Mouse (Mus musculus): ENCODE results near the gene Prr15l. TPM values are rescaled to one million over a fixed set of nuclear protein-coding genes. Genes with fewer than 3 reads are reported as not detected.
A peak's percentile ranks its signal among the peaks of the same experiment; 100 is the strongest.

The Prr15l gene
- polyA plus RNA-seq, 1 experiment from 2014 or later: 0.97 TPM

DNA sequence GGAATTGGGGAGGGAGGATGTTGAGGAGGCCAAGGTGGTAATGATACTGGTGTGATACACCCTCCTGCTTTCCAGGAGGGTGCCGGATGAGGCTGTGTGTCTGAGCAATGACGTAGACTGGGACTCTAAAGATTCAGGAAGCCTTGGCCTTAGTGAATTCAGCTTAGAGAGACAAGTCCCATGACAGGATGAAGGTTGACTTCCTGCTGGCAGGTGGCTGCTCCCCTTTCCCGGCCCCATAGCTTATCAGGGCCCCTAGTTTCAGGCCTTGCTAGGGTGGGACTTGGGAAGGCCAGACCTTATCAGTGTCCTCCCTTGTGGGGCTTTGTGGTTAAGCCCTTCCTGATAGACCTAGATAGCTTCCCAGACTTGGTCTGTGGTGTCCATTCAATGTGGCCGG is 19.9 kb downstream of the Prr15l start:
- no peak overlapping the region for H3K9ac ChIP-seq (ENCODE audit: low read length)
- ATAC-seq (ENCODE audit: insufficient number of reproducible peaks, low FRiP score, low TSS enrichment, low read depth) (no peak), DNase-seq (ENCODE audit: low spot score) (no peak)
- WGBS: 89% methylated on average over 4 of the region's 4 CpGs
- H3K4me1 ChIP-seq (ENCODE audit: control insufficient read depth, insufficient read depth, low read length): peaks cover 9% of the 10 kb centered on the region
- H3K27me3 ChIP-seq (ENCODE audit: control insufficient read depth, insufficient read depth, low read length): no peaks in the 10 kb centered on the region
- H3K27ac ChIP-seq (replicated peaks; ENCODE audit: low read depth, low read length): no peak overlapping the region
- no peak overlapping the region for H3K4me2 ChIP-seq (ENCODE audit: low read depth, severe bottlenecking)
- no peaks in the 10 kb centered on the region for H3K9me3 ChIP-seq (ENCODE audit: control insufficient read depth, low read length)
- H3K36me3 ChIP-seq (ENCODE audit: control insufficient read depth, insufficient read depth, low read length): peaks cover 12% of the 10 kb centered on the region
- no peak overlapping the region for H3K4me3 ChIP-seq (ENCODE audit: low read depth, low read length)

DNA sequence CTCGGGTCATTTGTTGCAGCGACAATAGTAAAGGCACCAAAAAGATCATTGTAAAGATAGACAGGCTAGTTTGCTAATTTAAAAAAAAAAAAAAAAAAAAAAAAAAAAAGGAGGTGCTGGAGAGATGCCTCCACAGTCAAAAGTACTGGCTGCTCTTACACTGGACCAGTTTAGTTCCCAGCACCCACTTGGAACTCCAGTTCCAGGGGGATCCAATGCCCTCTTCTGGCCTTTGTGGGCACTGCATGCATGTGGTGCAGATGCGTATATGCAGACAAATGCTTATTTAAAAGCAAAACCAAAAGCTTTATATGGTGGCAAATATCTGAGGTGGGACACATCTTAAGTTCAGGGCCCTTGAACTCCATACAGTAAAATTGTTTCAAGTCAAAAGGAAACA is 22.9 kb downstream of the Prr15l start:
- WGBS: 94% methylated on average over 3 of the region's 3 CpGs
- DNase-seq (ENCODE audit: low spot score): no peak

DNA sequence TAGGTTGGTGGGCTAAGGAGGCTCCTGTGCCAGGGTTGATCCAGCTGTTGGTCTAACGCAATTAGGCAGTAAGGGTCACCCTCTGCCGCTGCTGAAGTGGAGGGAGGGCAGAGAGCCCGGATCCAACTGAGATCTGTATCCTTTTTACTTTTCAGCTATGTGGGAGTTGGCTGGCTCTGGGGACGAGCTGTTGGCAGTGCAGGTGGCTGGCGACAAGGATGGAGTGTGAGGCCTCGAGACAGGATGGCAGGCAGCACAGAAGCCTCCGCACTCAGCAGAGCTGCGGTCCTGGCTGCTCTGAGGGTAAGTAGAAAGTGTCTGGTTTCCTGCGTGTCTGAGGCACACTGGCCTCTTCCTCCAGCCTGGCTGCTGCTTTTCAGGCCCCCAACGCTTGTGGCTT is 24.5 kb downstream of the Prr15l start:
- ATAC-seq (ENCODE audit: insufficient number of reproducible peaks, low FRiP score, low TSS enrichment, low read depth) (no peak), DNase-seq (ENCODE audit: low spot score) (no peak)
- Histone ChIP-seq H3K4me3 (ENCODE audit: low read depth, low read length) (no peak overlapping the region), H3K36me3 (ENCODE audit: control insufficient read depth, insufficient read depth, low read length) (peaks cover 35% of the 10 kb centered on the region), H3K27me3 (ENCODE audit: control insufficient read depth, insufficient read depth, low read length) (no peaks in the 10 kb centered on the region), H3K27ac (replicated peaks; ENCODE audit: low read depth, low read length) (no peak overlapping the region), H3K4me1 (ENCODE audit: control insufficient read depth, insufficient read depth, low read length) (no peaks in the 10 kb centered on the region), H3K9ac (ENCODE audit: low read length) (no peak overlapping the region), H3K4me2 (ENCODE audit: low read depth, severe bottlenecking) (no peak overlapping the region), H3K9me3 (ENCODE audit: control insufficient read depth, low read length) (no peaks in the 10 kb centered on the region)
- WGBS: 88% methylated on average over 10 of the region's 10 CpGs

More for the DNA sequence above, 22.9 kb downstream of the Prr15l start:
- H3K27ac ChIP-seq (replicated peaks; ENCODE audit: low read depth, low read length): no peak overlapping the region
- no peak overlapping the region for H3K4me3 ChIP-seq (ENCODE audit: low read depth, low read length)
- no peaks in the 10 kb centered on the region for H3K9me3 ChIP-seq (ENCODE audit: control insufficient read depth, low read length)
- no peak overlapping the region for H3K9ac ChIP-seq (ENCODE audit: low read length)
- H3K4me2 ChIP-seq (ENCODE audit: low read depth, severe bottlenecking): no peak overlapping the region
- ATAC-seq (ENCODE audit: insufficient number of reproducible peaks, low FRiP score, low TSS enrichment, low read depth): no peak
- H3K4me1 ChIP-seq (ENCODE audit: control insufficient read depth, insufficient read depth, low read length): no peaks in the 10 kb centered on the region
- no peaks in the 10 kb centered on the region for H3K27me3 ChIP-seq (ENCODE audit: control insufficient read depth, insufficient read depth, low read length)
- H3K36me3 ChIP-seq (ENCODE audit: control insufficient read depth, insufficient read depth, low read length): peaks cover 26% of the 10 kb centered on the region

DNA sequence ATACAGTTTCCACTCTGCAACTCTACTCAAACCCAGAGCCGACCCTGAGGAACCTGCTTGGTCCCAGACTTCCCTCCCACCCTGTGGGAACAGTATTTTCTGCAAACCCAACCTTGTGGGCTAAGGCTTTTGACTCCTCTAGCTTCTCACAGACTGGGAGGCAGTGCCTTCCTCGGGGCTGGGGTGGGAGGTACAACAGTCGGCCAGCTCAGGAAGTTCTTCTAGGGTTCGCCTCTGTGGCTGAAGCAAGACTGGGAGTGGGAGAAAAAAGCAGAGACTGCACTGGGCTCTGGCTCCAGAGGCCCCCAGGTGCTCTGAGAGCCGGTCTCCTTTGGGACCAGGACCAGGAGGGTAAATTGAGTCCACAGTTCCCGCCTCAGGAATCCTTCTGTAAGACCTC is 25.0 kb downstream of the Prr15l start:
- no peaks in the 10 kb centered on the region for H3K27me3 ChIP-seq (ENCODE audit: control insufficient read depth, insufficient read depth, low read length)
- H3K9me3 ChIP-seq (ENCODE audit: control insufficient read depth, low read length): no peaks in the 10 kb centered on the region
- DNase-seq (ENCODE audit: low spot score) (no peak), ATAC-seq (ENCODE audit: insufficient number of reproducible peaks, low FRiP score, low TSS enrichment, low read depth) (no peak)
- no peaks in the 10 kb centered on the region for H3K4me1 ChIP-seq (ENCODE audit: control insufficient read depth, insufficient read depth, low read length)
- H3K9ac ChIP-seq (ENCODE audit: low read length): no peak overlapping the region
- WGBS: 87% methylated on average over 6 of the region's 6 CpGs
- peaks cover 35% of the 10 kb centered on the region for H3K36me3 ChIP-seq (ENCODE audit: control insufficient read depth, insufficient read depth, low read length)
- H3K4me2 ChIP-seq (ENCODE audit: low read depth, severe bottlenecking): no peak overlapping the region
- no peak overlapping the region for H3K27ac ChIP-seq (replicated peaks; ENCODE audit: low read depth, low read length)
- H3K4me3 ChIP-seq (ENCODE audit: low read depth, low read length): no peak overlapping the region

DNA sequence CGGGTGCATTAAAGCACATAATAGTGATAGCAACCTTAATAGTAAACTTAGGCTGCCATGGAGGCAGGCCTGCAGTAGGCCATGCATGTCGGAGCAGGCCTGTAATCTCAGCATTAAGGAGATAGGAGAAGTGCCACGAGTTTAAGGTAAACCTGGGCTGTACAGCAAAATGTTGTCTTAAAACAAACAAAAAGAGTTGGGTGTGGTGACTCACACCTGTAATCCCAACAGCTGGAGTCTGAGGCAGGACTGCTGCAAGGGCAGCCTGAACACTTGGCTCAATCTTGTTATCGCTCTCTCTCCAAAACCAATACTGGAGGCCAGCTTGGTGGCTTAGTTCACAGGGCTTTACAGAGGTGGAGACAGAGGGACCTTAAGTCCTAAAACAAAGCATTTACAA is 27.2 kb downstream of the Prr15l start:
- H3K27ac ChIP-seq (replicated peaks; ENCODE audit: low read depth, low read length): no peak overlapping the region
- no peaks in the 10 kb centered on the region for H3K9me3 ChIP-seq (ENCODE audit: control insufficient read depth, low read length)
- H3K4me3 ChIP-seq (ENCODE audit: low read depth, low read length): no peak overlapping the region
- no peak overlapping the region for H3K4me2 ChIP-seq (ENCODE audit: low read depth, severe bottlenecking)
- no peak overlapping the region for H3K9ac ChIP-seq (ENCODE audit: low read length)
- WGBS: 95% methylated on average over 4 of the region's 4 CpGs
- H3K36me3 ChIP-seq (ENCODE audit: control insufficient read depth, insufficient read depth, low read length): peaks cover 34% of the 10 kb centered on the region
- ATAC-seq (ENCODE audit: insufficient number of reproducible peaks, low FRiP score, low TSS enrichment, low read depth): no peak
- H3K27me3 ChIP-seq (ENCODE audit: control insufficient read depth, insufficient read depth, low read length): no peaks in the 10 kb centered on the region
- H3K4me1 ChIP-seq (ENCODE audit: control insufficient read depth, insufficient read depth, low read length): no peaks in the 10 kb centered on the region
- DNase-seq (ENCODE audit: low spot score): no peak

DNA sequence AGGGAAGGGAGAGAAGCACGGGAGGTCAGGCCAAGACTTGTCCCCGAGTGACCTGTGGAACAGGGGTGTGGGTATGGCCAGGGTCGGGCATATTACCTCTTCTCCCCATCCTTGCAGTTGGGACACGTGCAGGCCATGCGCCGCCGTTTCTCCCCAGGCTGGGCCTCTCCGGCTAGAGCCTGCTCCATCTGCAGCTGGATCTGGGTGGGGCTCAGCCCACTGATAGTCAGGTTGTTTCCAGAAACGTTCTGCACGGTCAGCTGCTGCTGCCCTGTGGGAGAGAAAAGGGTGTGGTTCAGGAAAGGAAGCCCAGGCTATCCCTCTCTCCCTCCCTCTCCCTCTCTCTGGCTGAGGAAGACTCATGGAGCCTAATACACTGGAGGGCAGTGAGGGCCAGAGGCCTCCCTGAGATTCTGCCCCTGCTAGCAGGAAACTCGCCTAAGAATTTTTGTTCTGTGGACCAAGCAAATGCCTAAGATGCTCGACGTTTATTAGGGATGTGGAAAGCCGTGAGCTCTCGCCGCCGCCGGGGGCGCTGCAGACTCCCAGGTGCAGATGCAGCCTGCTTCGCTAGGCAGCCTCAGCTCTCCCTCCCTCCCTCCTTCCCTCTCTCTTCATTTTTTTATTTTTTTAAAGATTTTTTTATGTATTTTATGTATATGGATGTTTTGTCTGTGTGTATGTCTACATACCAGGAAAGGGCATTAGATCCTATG is 28.3 kb downstream of the Prr15l start:
- Histone ChIP-seq H3K27me3 (ENCODE audit: control insufficient read depth, insufficient read depth, low read length) (no peaks in the 10 kb centered on the region), H3K9me3 (ENCODE audit: control insufficient read depth, low read length) (no peaks in the 10 kb centered on the region), H3K36me3 (ENCODE audit: control insufficient read depth, insufficient read depth, low read length) (peaks cover 43% of the 10 kb centered on the region), H3K9ac (ENCODE audit: low read length) (no peak overlapping the region), H3K4me1 (ENCODE audit: control insufficient read depth, insufficient read depth, low read length) (no peaks in the 10 kb centered on the region), H3K27ac (replicated peaks; ENCODE audit: low read depth, low read length) (no peak overlapping the region), H3K4me2 (ENCODE audit: low read depth, severe bottlenecking) (no peak overlapping the region; the same call in 1 of the 2 replicates), H3K4me3 (ENCODE audit: low read depth, low read length) (no peak overlapping the region)
- ATAC-seq (ENCODE audit: insufficient number of reproducible peaks, low FRiP score, low TSS enrichment, low read depth): no peak
- WGBS: 55% methylated on average over 20 of the region's 20 CpGs
- DNase-seq (ENCODE audit: low spot score): peak; percentile 47

GRCm38 (mm10) chr11:96957061-96957805 is 29.3 kb downstream of the Prr15l start:
- H3K4me2 ChIP-seq (ENCODE audit: low read depth, severe bottlenecking): no peak overlapping the region
- H3K9ac ChIP-seq (ENCODE audit: low read length): no peak overlapping the region
- no peaks in the 10 kb centered on the region for H3K9me3 ChIP-seq (ENCODE audit: control insufficient read depth, low read length)
- H3K4me3 ChIP-seq (ENCODE audit: low read depth, low read length): no peak overlapping the region
- ATAC-seq (ENCODE audit: insufficient number of reproducible peaks, low FRiP score, low TSS enrichment, low read depth) (no peak), DNase-seq (ENCODE audit: low spot score) (no peak)
- peaks cover 37% of the 10 kb centered on the region for H3K36me3 ChIP-seq (ENCODE audit: control insufficient read depth, insufficient read depth, low read length)
- no peaks in the 10 kb centered on the region for H3K4me1 ChIP-seq (ENCODE audit: control insufficient read depth, insufficient read depth, low read length)
- H3K27ac ChIP-seq (replicated peaks; ENCODE audit: low read depth, low read length): no peak overlapping the region
- no peaks in the 10 kb centered on the region for H3K27me3 ChIP-seq (ENCODE audit: control insufficient read depth, insufficient read depth, low read length)
- WGBS: 92% methylated on average over 10 of the region's 10 CpGs

- ATAC-seq (ENCODE audit: insufficient number of reproducible peaks, low FRiP score, low TSS enrichment, low read depth) (peak; percentile 39; the same call in 1 of the 2 replicates), DNase-seq (ENCODE audit: low spot score) (peak; percentile 91)
- Histone ChIP-seq H3K4me1 (ENCODE audit: control insufficient read depth, insufficient read depth, low read length) (no peaks in the 10 kb centered on the region), H3K9me3 (ENCODE audit: control insufficient read depth, low read length) (no peaks in the 10 kb centered on the region), H3K9ac (ENCODE audit: low read length) (no peak overlapping the region), H3K36me3 (ENCODE audit: control insufficient read depth, insufficient read depth, low read length) (peaks cover 14% of the 10 kb centered on the region), H3K4me3 (ENCODE audit: low read depth, low read length) (no peak overlapping the region), H3K27me3 (ENCODE audit: control insufficient read depth, insufficient read depth, low read length) (no peaks in the 10 kb centered on the region), H3K27ac (replicated peaks; ENCODE audit: low read depth, low read length) (no peak overlapping the region), H3K4me2 (ENCODE audit: low read depth, severe bottlenecking) (no peak overlapping the region)
- 25% methylated on average over 8 of the region's 8 CpGs for WGBS
These were observed 35.7 kb downstream of the Prr15l start for GRCm38 (mm10) chr11:96963580-96963979.
